Comparison of ENCODE assay signal across 11 mouse cellular contexts in the genomic region with DNA sequence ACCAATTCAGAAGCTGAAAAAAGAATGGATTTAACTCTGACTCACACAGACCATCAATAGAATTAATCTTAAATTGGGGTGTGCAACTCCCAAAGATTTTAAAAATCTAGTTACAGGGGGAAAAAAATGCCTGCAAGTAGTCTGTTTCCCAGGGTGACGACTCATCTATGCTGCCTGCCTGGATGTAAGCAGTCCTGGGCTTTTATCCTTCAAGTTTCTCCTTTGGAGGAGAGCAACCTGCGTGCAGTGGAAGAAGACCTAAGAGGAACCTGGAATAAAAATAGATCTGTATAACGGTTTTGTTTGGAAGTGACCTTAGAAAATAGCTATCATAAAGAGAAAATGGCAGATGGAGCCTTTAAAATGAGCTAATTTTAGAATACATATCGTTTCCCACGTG. TPM values are rescaled to one million over a fixed set of nuclear protein-coding genes. Genes with fewer than 3 reads are reported as not detected.
DNase-seq lines count a peak whose midpoint lies in the region; ATAC-seq lines count a peak whose summit lies in the region.
"Had no signal": no experiment of that assay in that cellular context is flagged by ENCODE, and none has a peak within 500 bp of the region (broad histone marks: within the 10 kb centered on the region; RNA-seq: fewer than 3 reads in every experiment).

No protein-coding gene starts in this region.

- H3K9ac ChIP-seq in heart, embryonic 14.5 days (ENCODE audit: low read length): peak overlapping the region; percentile 94
- no peak overlapping the region for H3K9ac ChIP-seq in midbrain, embryonic 12.5 days (replicated peaks)
- no peak overlapping the region for H3K9ac ChIP-seq in midbrain, embryonic 14.5 days (replicated peaks; ENCODE audit: low read length)
- no peak overlapping the region; the same call in 1 of the 2 replicates for H3K9ac ChIP-seq in hindbrain, embryonic 14.5 days
- no peak overlapping the region for H3K9ac ChIP-seq in stomach, embryonic 14.5 days (replicated peaks; ENCODE audit: low read depth, low read length)

- ATAC-seq in heart, embryonic 14.5 days (ENCODE audit: insufficient number of reproducible peaks, insufficient read depth, low FRiP score, low read depth): no peak
- ATAC-seq in midbrain, embryonic 12.5 days (ENCODE audit: low FRiP score, low read depth): no peak
- no peak for ATAC-seq in midbrain, embryonic 14.5 days (ENCODE audit: low FRiP score, low TSS enrichment)
- ATAC-seq in hindbrain, embryonic 14.5 days (ENCODE audit: low FRiP score): no peak
- ATAC-seq in stomach, embryonic 14.5 days (ENCODE audit: insufficient number of reproducible peaks, insufficient read depth, low FRiP score, low read depth): no peak
- no peak for ATAC-seq in CD4-positive, CD25-positive, alpha-beta regulatory T cell, adult 4 months

- H3K27ac ChIP-seq in heart, embryonic 14.5 days (replicated peaks in 1 of 2; ENCODE audit: control insufficient read depth in 1 of 2, insufficient read depth in 1 of 2, low read depth in 2 of 2, low read length in 2 of 2): no peak overlapping the region
- H3K27ac ChIP-seq in midbrain, embryonic 12.5 days (replicated peaks): no peak overlapping the region
- H3K27ac ChIP-seq in midbrain, embryonic 14.5 days (replicated peaks; ENCODE audit: low read depth, low read length): no peak overlapping the region
- no peak overlapping the region for H3K27ac ChIP-seq in hindbrain, embryonic 14.5 days
- peak overlapping the region; percentile 93; the same call in 1 of the 2 replicates for H3K27ac ChIP-seq in stomach, embryonic 14.5 days (ENCODE audit: low read length)

- no peak for DNase-seq in heart, adult 8-10 months (ENCODE audit: low spot score)
- DNase-seq in midbrain, embryonic 14.5 days: no peak
- DNase-seq in hindbrain, embryonic 14.5 days (ENCODE audit: low spot score): no peak
- DNase-seq in thymus, postnatal 4 days: no peak
- DNase-seq: adrenal gland, adult 8-10 months; cerebellum, adult 8-10 months; kidney, adult 9 months had no signal

- no peak overlapping the region for H3K4me3 ChIP-seq in heart, embryonic 14.5 days (ENCODE audit: control insufficient read depth in 1 of 2, insufficient read depth in 1 of 2, low read depth in 1 of 2, low read length in 2 of 2)
- H3K4me3 ChIP-seq in midbrain, embryonic 12.5 days: no peak overlapping the region
- H3K4me3 ChIP-seq in midbrain, embryonic 14.5 days (replicated peaks; ENCODE audit: low read depth, low read length): no peak overlapping the region
- no peak overlapping the region; the same call in 1 of the 2 replicates for H3K4me3 ChIP-seq in hindbrain, embryonic 14.5 days (replicated peaks; ENCODE audit: low read length)
- H3K4me3 ChIP-seq in stomach, embryonic 14.5 days (ENCODE audit: low read depth, low read length): peak overlapping the region; percentile 75; the same call in 1 of the 2 replicates

- H3K36me3 ChIP-seq in heart, embryonic 14.5 days (ENCODE audit: control insufficient read depth, insufficient read depth, low read length): no peaks in the 10 kb centered on the region
- H3K36me3 ChIP-seq in midbrain, embryonic 12.5 days: no peaks in the 10 kb centered on the region
- no peaks in the 10 kb centered on the region for H3K36me3 ChIP-seq in midbrain, embryonic 14.5 days (ENCODE audit: control insufficient read depth, insufficient read depth, low read length)
- no peaks in the 10 kb centered on the region for H3K36me3 ChIP-seq in hindbrain, embryonic 14.5 days (replicated peaks; ENCODE audit: control insufficient read depth, insufficient read depth)
- no peaks in the 10 kb centered on the region for H3K36me3 ChIP-seq in stomach, embryonic 14.5 days (ENCODE audit: control insufficient read depth, insufficient read depth, low read length)

- H3K27me3 ChIP-seq in heart, embryonic 14.5 days (ENCODE audit: control insufficient read depth, insufficient read depth, low read length): no peaks in the 10 kb centered on the region
- no peaks in the 10 kb centered on the region for H3K27me3 ChIP-seq in midbrain, embryonic 12.5 days
- no peaks in the 10 kb centered on the region for H3K27me3 ChIP-seq in midbrain, embryonic 14.5 days (ENCODE audit: control insufficient read depth, insufficient read depth, low read length)
- no peaks in the 10 kb centered on the region for H3K27me3 ChIP-seq in hindbrain, embryonic 14.5 days (ENCODE audit: control insufficient read depth, insufficient read depth, low read length)
- no peaks in the 10 kb centered on the region for H3K27me3 ChIP-seq in stomach, embryonic 14.5 days (ENCODE audit: control insufficient read depth, insufficient read depth, low read length)

- peak overlapping the region; percentile 73 for H3K4me2 ChIP-seq in heart, embryonic 14.5 days (ENCODE audit: low read length)
- peak overlapping the region; percentile 67; the same call in 1 of the 2 replicates for H3K4me2 ChIP-seq in midbrain, embryonic 12.5 days (replicated peaks)
- no peak overlapping the region; the same call in 1 of the 2 replicates for H3K4me2 ChIP-seq in midbrain, embryonic 14.5 days (ENCODE audit: low read length)
- peak overlapping the region; percentile 65 for H3K4me2 ChIP-seq in hindbrain, embryonic 14.5 days (replicated peaks)
- H3K4me2 ChIP-seq in stomach, embryonic 14.5 days (replicated peaks; ENCODE audit: low read depth, low read length): no peak overlapping the region

- H3K9me3 ChIP-seq in heart, embryonic 14.5 days (ENCODE audit: control insufficient read depth, low read length): no peaks in the 10 kb centered on the region
- no peaks in the 10 kb centered on the region for H3K9me3 ChIP-seq in midbrain, embryonic 12.5 days
- no peaks in the 10 kb centered on the region for H3K9me3 ChIP-seq in midbrain, embryonic 14.5 days (ENCODE audit: control insufficient read depth, low read length)
- H3K9me3 ChIP-seq in hindbrain, embryonic 14.5 days (ENCODE audit: control insufficient read depth, low read length): no peaks in the 10 kb centered on the region
- H3K9me3 ChIP-seq in stomach, embryonic 14.5 days (ENCODE audit: control insufficient read depth, low read depth, low read length): no peaks in the 10 kb centered on the region

- peaks cover 0 to 8% of the 10 kb centered on the region in 2 experiments; a peak in 3 of 4 replicates for H3K4me1 ChIP-seq in heart, embryonic 14.5 days (ENCODE audit: control insufficient read depth in 2 of 2, insufficient read depth in 2 of 2, low read length in 2 of 2)
- H3K4me1 ChIP-seq in midbrain, embryonic 12.5 days: peaks cover 11% of the 10 kb centered on the region
- peaks cover 4% of the 10 kb centered on the region for H3K4me1 ChIP-seq in midbrain, embryonic 14.5 days (ENCODE audit: control insufficient read depth, insufficient read depth, low read length)
- H3K4me1 ChIP-seq in hindbrain, embryonic 14.5 days (replicated peaks; ENCODE audit: control insufficient read depth, insufficient read depth, low read length): peaks cover 4% of the 10 kb centered on the region
- peaks cover 2% of the 10 kb centered on the region; the same call in 1 of the 2 replicates for H3K4me1 ChIP-seq in stomach, embryonic 14.5 days (ENCODE audit: control insufficient read depth, insufficient read depth, low read length)

- 20% methylated on average over 5 of the region's 5 CpGs for WGBS in heart, embryonic 14.5 days
- WGBS in midbrain, embryonic 12.5 days: 49% methylated on average over 5 of the region's 5 CpGs
- WGBS in midbrain, embryonic 14.5 days: 38% methylated on average over 5 of the region's 5 CpGs
- 47% methylated on average over 5 of the region's 5 CpGs for WGBS in hindbrain, embryonic 14.5 days
- WGBS in stomach, embryonic 14.5 days: 37% methylated on average over 5 of the region's 5 CpGs

RNA-seq across cellular contexts. Expression of a gene that starts 1.4 kb away (rescaled TPM):
- polyA plus RNA-seq in heart, embryonic 14.5 days (2014; fragmentation: Nextera tagmentation; extraction: Ambion mirVana): 4.2 and 5.3 TPM in 2 replicates
- total RNA-seq in heart, adult 8-10 months (2022): 10 to 100 TPM; 30.6 to 35.1 (median 34.1) TPM
- polyA plus RNA-seq in midbrain, embryonic 12.5 days (2016; fragmentation: Nextera tagmentation; extraction: Ambion mirVana): 8.5 and 9.7 TPM in 2 replicates
- 7.2 and 12.5 TPM in 2 replicates for polyA plus RNA-seq in midbrain, embryonic 14.5 days (2014; fragmentation: Nextera tagmentation; extraction: Ambion mirVana)
- polyA plus RNA-seq in hindbrain, embryonic 14.5 days (2014; fragmentation: Nextera tagmentation; extraction: Ambion mirVana): 6.0 and 7.8 TPM in 2 replicates
- polyA plus RNA-seq in stomach, embryonic 14.5 days (2014; fragmentation: Nextera tagmentation; extraction: Ambion mirVana): 7.8 and 9.9 TPM in 2 replicates
- 10 to 100 TPM in 1 of 2 experiments, 1 to 10 TPM in 1; 8.2 to 12.9 TPM for polyA plus RNA-seq in CD4-positive, CD25-positive, alpha-beta regulatory T cell, adult 4 months (2017; shearing (Covaris generic))

RNA-seq across cellular contexts. Expression of a gene that starts 37.8 kb away (rescaled TPM):
- 25.7 and 30.4 TPM in 2 replicates for polyA plus RNA-seq in heart, embryonic 14.5 days (2014; fragmentation: Nextera tagmentation; extraction: Ambion mirVana)
- total RNA-seq in heart, adult 8-10 months (2022): 100 to 1,000 TPM; 105 to 121 (median 110) TPM
- polyA plus RNA-seq in midbrain, embryonic 12.5 days (2016; fragmentation: Nextera tagmentation; extraction: Ambion mirVana): 16.9 and 19.1 TPM in 2 replicates
- 25.8 and 26.8 TPM in 2 replicates for polyA plus RNA-seq in midbrain, embryonic 14.5 days (2014; fragmentation: Nextera tagmentation; extraction: Ambion mirVana)
- polyA plus RNA-seq in hindbrain, embryonic 14.5 days (2014; fragmentation: Nextera tagmentation; extraction: Ambion mirVana): 24.2 and 24.9 TPM in 2 replicates
- 27.1 and 28.2 TPM in 2 replicates for polyA plus RNA-seq in stomach, embryonic 14.5 days (2014; fragmentation: Nextera tagmentation; extraction: Ambion mirVana)
- polyA plus RNA-seq in CD4-positive, CD25-positive, alpha-beta regulatory T cell, adult 4 months (2017; shearing (Covaris generic)): 10 to 100 TPM in 1 of 2 experiments, 1 to 10 TPM in 1; 9.7 to 12.9 TPM

Comparison
In these comparisons a context has a peak if more than half of its experiments do, and no peak if none do; other contexts are left out.
1. H3K4me2 ChIP-seq: peak in heart, embryonic 14.5 days (single experiment), midbrain, embryonic 12.5 days (single experiment) and hindbrain, embryonic 14.5 days (single experiment); none in midbrain, embryonic 14.5 days (single experiment) and stomach, embryonic 14.5 days (single experiment).